Mouse (Mus musculus) heart, embryonic 11.5 days (tissue): Measurements from ENCODE around the gene Fhdc1. TPM values are rescaled to one million over a fixed set of nuclear protein-coding genes. Genes with fewer than 3 reads are reported as not detected.

Source experiments
- ATAC-seq: fragments of 200-750 bp; cut with Nextera tagmentation; replicated peaks from 2 replicates; pipeline ENCODE4 v1.8.0; 2017; ENCODE audit warnings: moderate library complexity; ENCODE audit not compliant: insufficient number of reproducible peaks, low FRiP score, low TSS enrichment
- H3K27ac ChIP-seq: fragments of 300-500 bp; sonication (generic); 2 replicates; pipeline ENCODE4 v1.5.1; 2014; ENCODE audit warnings: mild to moderate bottlenecking, low read depth, low read length
- H3K27me3 ChIP-seq: fragments of 300-500 bp; sonication (generic); 2 replicates; pipeline ENCODE4 v1.6.1; 2014; ENCODE audit warnings: mild to moderate bottlenecking, low read length, mixed read lengths; ENCODE audit not compliant: control insufficient read depth, insufficient read depth
- H3K36me3 ChIP-seq: fragments of 300-500 bp; sonication (generic); 2 replicates; pipeline ENCODE4 v1.6.1; 2014; ENCODE audit warnings: mild to moderate bottlenecking, low read length, moderate library complexity, mixed read lengths; ENCODE audit not compliant: control insufficient read depth, insufficient read depth
- H3K4me1 ChIP-seq: fragments of 300-500 bp; sonication (generic); 2 replicates; pipeline ENCODE4 v1.6.1; 2014; ENCODE audit warnings: low read length; ENCODE audit not compliant: control insufficient read depth, insufficient read depth
- H3K4me2 ChIP-seq: fragments of 300-500 bp; sonication (generic); 2 replicates; pipeline ENCODE4 v1.6.1; 2014; ENCODE audit warnings: mild to moderate bottlenecking, moderate library complexity
- H3K4me3 ChIP-seq: fragments of 300-500 bp; sonication (generic); 2 replicates; pipeline ENCODE4 v1.5.1; 2014; ENCODE audit warnings: low read depth, low read length
- H3K9ac ChIP-seq: fragments of 300-500 bp; sonication (generic); 2 replicates; pipeline ENCODE4 v1.6.1; 2014; ENCODE audit warnings: mild to moderate bottlenecking, low read depth, low read length, moderate library complexity
- H3K9me3 ChIP-seq: fragments of 300-500 bp; sonication (generic); replicated peaks from 2 replicates; pipeline ENCODE4 v1.6.1; 2016; ENCODE audit warnings: low read length; ENCODE audit not compliant: control insufficient read depth
- WGBS: fragments of 180-500 bp; shearing (Covaris S2); extraction: QIAGEN DNeasy Blood & Tissue Kit; methylation state at CpG from one replicate; pipeline ENCODE4 v1.1.7; 2014; ENCODE audit not compliant: insufficient replicate concordance; 5-methylcytosine and 5-hydroxymethylcytosine counted together
- polyA plus RNA-seq: library from polyadenylated mRNA; unstranded; fragments of >200 nt; fragmentation: Nextera tagmentation; extraction: Ambion mirVana; gene quantifications from 2 replicates; pipeline ENCODE4 v1.2.1, GENCODE M21; 2014

Fhdc1 gene
- polyA plus RNA-seq, 1 experiment from 2014 or later = 5.0 TPM

DNA sequence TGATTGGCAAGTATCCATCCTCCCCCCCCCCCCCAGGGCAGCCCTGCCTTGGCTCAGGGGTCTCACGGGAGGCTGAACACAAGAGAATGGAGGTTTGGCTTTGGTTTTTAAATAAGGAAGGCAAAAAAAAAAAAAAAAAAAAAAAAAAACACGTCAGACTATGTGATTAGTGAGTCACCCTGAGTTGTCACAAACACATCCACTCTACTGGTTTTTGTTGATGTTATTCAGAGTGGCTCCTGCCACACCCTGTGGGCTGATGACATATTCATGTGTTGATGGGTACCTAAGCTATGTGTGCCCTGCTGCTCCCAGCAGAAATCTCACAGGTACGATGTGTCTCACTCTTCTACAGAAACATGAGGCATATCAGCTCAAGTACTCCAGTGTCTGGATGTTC lies 29.6 kb downstream of the Fhdc1 start:
- Histone ChIP-seq H3K4me1 (0 out of 2 replicates have a peak, but pooled peaks cover 4% of the 10 kb centered on the region), H3K27me3 (peaks cover 21% of the 10 kb centered on the region), H3K9me3 (no peaks in the 10 kb centered on the region), H3K4me2 (no peak overlapping the region), H3K9ac (no peak overlapping the region), H3K4me3 (no peak overlapping the region), H3K36me3 (no peaks in the 10 kb centered on the region), H3K27ac (no peak overlapping the region)
- 70% methylated on average over 3 of the region's 3 CpGs for WGBS
- no peak for ATAC-seq

DNA sequence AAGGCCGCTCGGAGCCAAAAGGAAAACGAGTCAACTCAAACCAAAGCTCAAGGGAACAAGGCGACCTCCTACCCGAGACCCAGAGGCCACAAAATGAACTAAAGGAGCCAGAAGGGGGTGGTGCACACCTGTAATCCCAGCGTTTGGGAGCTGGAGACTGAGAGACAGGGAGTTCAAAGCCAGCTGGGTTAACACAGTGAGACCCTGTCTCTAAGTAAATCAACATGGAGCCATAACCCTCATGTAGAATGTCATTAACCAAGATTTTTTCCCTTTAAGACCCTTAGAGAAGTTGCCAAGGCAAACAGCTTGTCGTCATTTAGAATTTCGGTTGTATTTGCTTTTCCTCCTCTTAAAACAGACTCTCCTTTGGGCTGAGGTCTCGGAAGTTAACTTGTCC lies 31.2 kb downstream of the Fhdc1 start:
- Histone ChIP-seq H3K4me2 (no peak overlapping the region), H3K27ac (no peak overlapping the region), H3K27me3 (peaks cover 29% of the 10 kb centered on the region), H3K4me3 (no peak overlapping the region), H3K4me1 (0 out of 2 replicates have a peak, but pooled peaks cover 4% of the 10 kb centered on the region), H3K9me3 (no peaks in the 10 kb centered on the region), H3K9ac (no peak overlapping the region), H3K36me3 (no peaks in the 10 kb centered on the region)
- 81% methylated on average over 9 of the region's 9 CpGs for WGBS
- ATAC-seq = no peak

DNA sequence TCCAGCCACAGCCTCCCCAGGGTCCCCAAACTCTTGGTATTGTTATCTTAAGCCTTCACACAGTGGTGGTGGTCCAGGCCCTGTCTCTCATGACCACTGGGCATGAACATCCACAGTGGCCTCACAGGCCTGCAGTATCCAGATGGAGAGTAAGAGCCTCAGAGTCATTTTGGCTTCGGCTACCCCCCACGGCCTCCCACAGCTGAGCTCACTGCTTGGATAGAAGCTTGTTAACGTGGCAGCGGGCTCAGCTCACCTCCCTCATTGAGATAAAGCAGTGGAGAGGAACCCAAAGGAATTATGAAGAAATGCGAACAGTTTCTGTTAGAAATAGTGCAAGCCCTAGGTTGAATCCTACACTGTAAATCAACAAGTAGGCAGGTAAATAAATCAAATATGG lies 32.4 kb downstream of the Fhdc1 start:
- 63% methylated on average over 5 of the region's 5 CpGs for WGBS
- no peak for ATAC-seq
- no peak overlapping the region for H3K27ac ChIP-seq
- H3K9me3 ChIP-seq = no peaks in the 10 kb centered on the region
- H3K9ac ChIP-seq = no peak overlapping the region
- no peaks in the 10 kb centered on the region for H3K36me3 ChIP-seq
- peaks cover 32% of the 10 kb centered on the region for H3K27me3 ChIP-seq
- no peak overlapping the region for H3K4me2 ChIP-seq
- H3K4me1 ChIP-seq = peaks cover 11% of the 10 kb centered on the region; the same call in 1 of the 2 replicates
- no peak overlapping the region for H3K4me3 ChIP-seq

DNA sequence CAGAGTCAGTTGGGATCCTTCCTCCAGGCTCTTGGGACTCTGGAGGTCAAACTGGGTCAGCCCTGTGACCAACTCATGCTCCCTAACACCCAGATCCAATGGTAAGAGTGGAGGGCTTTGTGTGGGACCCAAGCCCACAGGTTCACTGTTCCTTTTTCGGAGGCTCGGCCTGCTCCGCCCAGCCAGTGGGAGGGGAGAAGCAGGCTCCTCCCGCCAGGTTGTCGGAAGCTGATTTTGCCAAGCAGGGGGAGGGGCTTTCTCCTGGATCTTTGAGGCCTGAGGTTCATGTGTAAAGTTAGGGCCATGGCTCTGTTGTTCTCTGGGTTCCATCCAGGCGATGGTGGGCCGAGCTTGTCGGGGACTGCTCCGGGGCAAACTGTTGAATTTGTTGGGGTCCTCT lies 34.4 kb downstream of the Fhdc1 start:
- no peak overlapping the region for H3K27ac ChIP-seq
- H3K4me3 ChIP-seq = no peak overlapping the region
- H3K4me1 ChIP-seq = peaks cover 12% of the 10 kb centered on the region; the same call in 1 of the 2 replicates
- peaks cover 29% of the 10 kb centered on the region for H3K27me3 ChIP-seq
- 18% methylated on average over 9 of the region's 9 CpGs for WGBS
- ATAC-seq = no peak
- peak overlapping the region; percentile 20 for H3K4me2 ChIP-seq
- no peak overlapping the region for H3K9ac ChIP-seq
- H3K9me3 ChIP-seq = no peaks in the 10 kb centered on the region
- no peaks in the 10 kb centered on the region for H3K36me3 ChIP-seq

DNA sequence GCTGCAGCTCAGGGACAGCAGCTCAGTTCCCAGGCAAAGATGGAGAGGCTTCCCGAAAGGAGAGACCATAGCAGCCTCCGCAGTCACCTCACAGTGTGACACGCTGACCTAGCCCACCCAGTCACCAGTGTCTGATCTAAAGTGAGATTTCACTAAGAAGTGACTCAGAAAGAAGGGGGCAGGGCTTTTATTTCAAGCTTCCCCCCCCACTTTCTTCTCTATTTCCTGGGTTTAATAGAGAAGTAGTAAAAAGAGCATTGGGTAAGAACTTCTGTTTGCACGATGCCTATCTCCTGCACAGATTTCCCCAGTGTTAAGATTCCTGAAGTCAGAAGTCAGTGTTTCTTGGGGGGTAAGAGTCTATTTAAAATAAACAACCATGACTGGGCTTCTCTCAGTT lies 37.3 kb downstream of the Fhdc1 start:
- no peak overlapping the region for H3K27ac ChIP-seq
- H3K36me3 ChIP-seq = no peaks in the 10 kb centered on the region
- H3K4me2 ChIP-seq = peak overlapping the region; percentile 41
- no peak overlapping the region for H3K9ac ChIP-seq
- no peak for ATAC-seq
- H3K9me3 ChIP-seq = no peaks in the 10 kb centered on the region
- WGBS = 53% methylated on average over 4 of the region's 4 CpGs
- H3K27me3 ChIP-seq = peaks cover 34% of the 10 kb centered on the region
- peaks cover 18% of the 10 kb centered on the region for H3K4me1 ChIP-seq
- no peak overlapping the region for H3K4me3 ChIP-seq

DNA sequence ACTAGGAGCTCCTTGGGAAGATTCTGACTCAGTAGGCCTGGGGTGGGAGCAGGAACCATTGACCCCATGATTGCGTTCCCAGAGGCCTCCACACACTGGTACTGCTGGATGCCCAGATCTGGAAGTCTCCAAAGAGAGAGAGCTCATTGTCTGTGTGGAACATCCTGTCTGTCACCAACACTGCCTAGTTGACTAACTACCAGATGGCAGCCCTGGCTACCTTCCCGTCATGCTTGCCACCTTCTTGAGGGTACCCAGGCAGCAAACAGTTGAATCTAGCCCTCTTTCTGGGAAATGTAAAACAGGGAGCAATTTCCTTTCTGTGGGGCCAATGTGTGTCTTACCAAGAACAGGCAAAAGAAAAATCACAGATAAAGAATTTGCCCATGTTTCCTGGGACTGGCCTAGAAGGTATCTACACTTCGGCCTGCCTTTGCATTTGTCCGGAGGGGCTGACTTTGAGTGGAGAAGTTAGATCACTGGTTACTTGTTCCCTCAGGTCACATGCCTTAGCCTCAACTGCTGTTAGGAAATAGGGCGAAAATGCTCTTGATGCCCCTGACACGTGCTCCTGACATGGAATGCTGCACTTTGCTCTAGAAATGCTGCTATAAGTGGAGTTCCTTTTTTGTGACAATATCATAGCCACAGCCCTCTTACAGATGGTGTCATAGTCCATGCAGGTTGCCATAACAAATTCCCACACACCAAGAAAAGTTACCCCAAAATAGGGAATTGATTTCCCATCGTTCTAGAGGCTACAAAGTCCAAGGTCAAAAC lies 40.6 kb downstream of the Fhdc1 start:
- H3K36me3 ChIP-seq = no peaks in the 10 kb centered on the region
- no peak overlapping the region for H3K9ac ChIP-seq
- 82% methylated on average over 7 of the region's 7 CpGs for WGBS
- peaks cover 13% of the 10 kb centered on the region for H3K27me3 ChIP-seq
- H3K9me3 ChIP-seq = no peaks in the 10 kb centered on the region
- peaks cover 25% of the 10 kb centered on the region for H3K4me1 ChIP-seq
- H3K27ac ChIP-seq = no peak overlapping the region
- ATAC-seq = no peak
- H3K4me2 ChIP-seq = no peak overlapping the region
- H3K4me3 ChIP-seq = no peak overlapping the region

DNA sequence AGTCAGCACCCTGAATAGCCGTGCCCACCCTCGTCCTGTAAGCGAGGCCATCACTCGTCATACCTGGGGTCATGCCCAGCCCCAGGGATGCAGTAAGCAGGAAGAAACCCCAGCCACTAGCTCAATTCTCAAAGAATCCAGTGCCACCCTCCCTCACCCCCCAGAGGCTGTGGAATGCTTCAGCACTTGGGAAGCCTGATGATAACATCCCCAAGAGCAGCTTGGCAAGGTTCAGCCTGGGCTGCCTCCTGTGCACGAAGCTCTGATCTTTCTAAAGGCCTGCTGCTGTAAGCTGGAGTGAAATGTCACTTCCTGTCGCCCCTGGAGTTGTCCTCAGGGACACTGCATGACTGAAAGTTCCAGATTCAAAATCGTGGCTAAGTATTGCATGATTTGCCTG lies 41.4 kb downstream of the Fhdc1 start:
- 65% methylated on average over 7 of the region's 7 CpGs for WGBS
- H3K27ac ChIP-seq = no peak overlapping the region
- no peak overlapping the region for H3K4me3 ChIP-seq
- no peak for ATAC-seq
- H3K27me3 ChIP-seq = peaks cover 10% of the 10 kb centered on the region
- H3K36me3 ChIP-seq = no peaks in the 10 kb centered on the region
- peaks cover 25% of the 10 kb centered on the region for H3K4me1 ChIP-seq
- H3K9me3 ChIP-seq = no peaks in the 10 kb centered on the region
- no peak overlapping the region for H3K9ac ChIP-seq
- no peak overlapping the region for H3K4me2 ChIP-seq

DNA sequence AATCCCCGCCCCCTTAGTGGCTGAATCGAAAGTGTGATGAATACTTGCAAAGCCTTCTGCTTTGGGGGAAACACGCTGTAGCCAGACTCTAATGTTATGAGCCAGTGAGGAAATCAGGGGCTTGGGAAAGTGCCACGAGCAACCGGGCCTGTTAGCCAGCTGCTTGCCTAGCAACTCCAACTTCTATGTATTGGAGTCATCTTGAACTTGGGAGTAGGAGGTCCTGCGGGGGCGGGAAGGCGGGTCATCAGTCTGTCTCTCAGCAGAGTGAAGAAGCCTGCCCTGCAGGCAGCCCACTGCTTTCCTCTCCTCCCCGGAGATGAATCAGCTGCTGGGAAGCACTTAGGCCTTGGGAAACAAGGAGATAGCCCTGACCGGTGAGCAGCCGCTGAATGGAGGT lies 42.1 kb downstream of the Fhdc1 start:
- no peak overlapping the region for H3K4me3 ChIP-seq
- H3K9me3 ChIP-seq = no peaks in the 10 kb centered on the region
- 43% methylated on average over 11 of the region's 11 CpGs for WGBS
- H3K4me2 ChIP-seq = no peak overlapping the region
- ATAC-seq = no peak
- peaks cover 8% of the 10 kb centered on the region for H3K27me3 ChIP-seq
- H3K4me1 ChIP-seq = peaks cover 21% of the 10 kb centered on the region
- H3K27ac ChIP-seq = no peak overlapping the region
- H3K36me3 ChIP-seq = no peaks in the 10 kb centered on the region
- H3K9ac ChIP-seq = no peak overlapping the region

DNA sequence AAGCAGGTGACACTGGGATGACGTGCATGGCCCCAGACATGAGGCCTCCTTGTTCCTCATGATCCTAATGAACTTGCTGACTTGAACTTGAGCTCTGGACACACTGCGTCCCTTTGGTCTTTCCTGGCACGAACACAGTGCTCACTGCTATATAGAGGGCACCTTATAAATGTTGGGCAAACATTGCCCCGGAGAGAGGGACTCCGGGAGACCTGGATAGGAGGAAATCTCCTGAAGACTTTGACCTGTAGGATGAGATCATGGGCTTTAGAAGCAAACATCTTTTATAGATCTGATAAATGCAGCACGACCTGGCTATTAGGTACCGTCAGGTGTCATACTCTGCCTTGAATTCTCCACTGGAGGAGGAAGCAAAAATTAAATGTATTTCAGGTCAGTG lies 43.3 kb downstream of the Fhdc1 start:
- 90% methylated on average over 7 of the region's 7 CpGs for WGBS
- no peak overlapping the region for H3K27ac ChIP-seq
- peaks cover 17% of the 10 kb centered on the region for H3K4me1 ChIP-seq
- no peak for ATAC-seq
- H3K36me3 ChIP-seq = no peaks in the 10 kb centered on the region
- no peak overlapping the region for H3K4me3 ChIP-seq
- H3K27me3 ChIP-seq = peaks cover 7% of the 10 kb centered on the region
- H3K9me3 ChIP-seq = no peaks in the 10 kb centered on the region
- H3K4me2 ChIP-seq = no peak overlapping the region
- no peak overlapping the region for H3K9ac ChIP-seq
